Mouse (Mus musculus) ES-E14 (cell line): ENCODE results near the gene Ezh2.

Experiments used
- CHD2 ChIP-seq: IDR thresholded peaks from 2 replicates; pipeline ENCODE4 v1.6.1; 2014; ENCODE audit warnings: mild to moderate bottlenecking, low read depth, low read length, inconsistent platforms
- HCFC1 ChIP-seq: IDR thresholded peaks from 2 replicates; pipeline ENCODE4 v1.6.1; 2012; ENCODE audit warnings: low read length, inconsistent platforms, borderline replicate concordance; ENCODE audit not compliant: insufficient read depth
- MAFK ChIP-seq: IDR thresholded peaks from 2 replicates; pipeline ENCODE4 v1.6.1; 2014; ENCODE audit warnings: mild to moderate bottlenecking, low read depth, low read length, inconsistent platforms; ENCODE audit not compliant: insufficient read depth
- ZC3H11A ChIP-seq: IDR thresholded peaks from 2 replicates; pipeline ENCODE4 v1.6.1; 2012; ENCODE audit warnings: low read depth, mild to moderate bottlenecking, inconsistent platforms, low read length, borderline replicate concordance
- ZNF384 ChIP-seq: IDR thresholded peaks from 2 replicates; pipeline ENCODE4 v1.6.1; 2012; ENCODE audit warnings: low read depth, low read length, inconsistent platforms

GRCm38 (mm10) chr6:47527129-47527528, 68.0 kb downstream of the Ezh2 start:
- TF ChIP-seq ZNF384 (no peak), CHD2 (no peak), MAFK (no peak), HCFC1 (no peak), ZC3H11A (no peak)
